Mouse (Mus musculus) layer of hippocampus, adult 2 months (tissue): ENCODE results near the gene Tcf20. TPM values are rescaled to one million over a fixed set of nuclear protein-coding genes. Genes with fewer than 3 reads are reported as not detected.

Source experiments
- DNase-seq, 2 experiments: peaks; one replicate each; pipeline ENCODE4 v3.0.0; 2022; ENCODE audit warnings: low spot score in 2 of 2
- H3K27ac ChIP-seq: fragments of 200-600 bp; 2 replicates; pipeline ENCODE4 v1.8.1; 2022
- H3K4me3 ChIP-seq: fragments of 200-600 bp; 2 replicates; pipeline ENCODE4 v1.8.1; 2022; ENCODE audit warnings: mild to moderate bottlenecking
- CTCF ChIP-seq: fragments of 200-600 bp; conservative IDR thresholded peaks from 2 replicates; pipeline ENCODE4 v1.8.1; 2022; ENCODE audit warnings: antibody characterized with exemption, mild to moderate bottlenecking, moderate library complexity
- long read RNA-seq, 2 experiments: library from polyadenylated mRNA; stranded (forward); transcript quantifications; one replicate each; pipeline ENCODE4 v2.0.0; 2021; ENCODE audit warnings: borderline mapping rate in 2 of 2
- total RNA-seq, 2 experiments: library from RNA; stranded (reverse); gene quantifications; 2 replicates each; pipeline ENCODE4 v1.2.3; 2021

The Tcf20 gene
- total RNA-seq, result 100 to 1,000 TPM; 219 to 230 TPM
- long read RNA-seq, experiment 1, partial matches to known transcripts, result 10 of 13 reads
- long read RNA-seq, experiment 1, other reads (novel, unspliced or antisense), result 3 of 13 reads
- long read RNA-seq, experiment 2, partial matches to known transcripts, result 9 of 15 reads
- long read RNA-seq, experiment 2, other reads (novel, unspliced or antisense), result 6 of 15 reads

- peak; percentile 92 to 93 for DNase-seq
- peak within 1 kb of the TSS; percentile 80 for H3K27ac ChIP-seq
- no peak; the same call in 1 of the 2 replicates for TF ChIP-seq CTCF
- peak within 1 kb of the TSS; percentile 76 for H3K4me3 ChIP-seq
Measured at GRCm38 (mm10) chr15:82987732-82988112, at the start of gene Tcf20. Gene Tcf20, minus strand, starts transcription at chr15:82987872.

DNA sequence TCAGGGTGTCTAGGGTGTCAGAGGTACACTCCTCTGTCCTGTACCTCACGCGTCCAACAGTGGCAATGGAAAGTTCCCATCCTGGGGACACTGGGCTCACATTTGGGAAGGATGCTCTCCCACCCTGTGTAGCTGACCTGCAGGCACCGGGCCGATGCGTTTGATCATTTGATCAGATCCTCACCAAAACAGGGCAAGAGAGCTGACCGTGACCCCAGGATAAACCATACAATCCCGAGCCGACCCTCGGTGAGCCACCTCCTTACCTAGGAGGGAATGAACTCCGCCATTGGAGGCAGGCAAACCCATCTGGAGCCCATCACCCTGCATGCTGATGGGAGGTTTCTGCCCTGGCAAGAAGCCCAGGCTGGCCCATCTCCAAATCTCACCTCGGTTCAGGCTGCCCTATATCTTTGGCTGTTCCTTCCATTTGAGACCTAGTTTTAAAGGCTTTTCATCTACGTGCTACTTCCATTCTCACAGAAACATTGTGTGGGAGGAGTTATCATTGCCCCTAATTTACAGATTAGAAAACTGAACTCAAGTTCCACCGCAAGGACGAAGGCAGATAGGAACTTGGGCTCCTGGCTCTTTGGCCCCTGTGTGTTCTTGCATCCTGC, 49.3 kb upstream of the Tcf20 start:
- DNase-seq, result peak in 1 of 2 experiments; percentile 40
- TF ChIP-seq CTCF, result no peak
- Histone ChIP-seq H3K27ac (no peak overlapping the region), H3K4me3 (no peak overlapping the region)

- TF ChIP-seq CTCF, result no peak
- Histone ChIP-seq H3K27ac (no peak overlapping the region), H3K4me3 (no peak overlapping the region)
- DNase-seq, result no peak
Measured at GRCm38 (mm10) chr15:83036089-83036488, 48.4 kb upstream of the Tcf20 start.

DNA sequence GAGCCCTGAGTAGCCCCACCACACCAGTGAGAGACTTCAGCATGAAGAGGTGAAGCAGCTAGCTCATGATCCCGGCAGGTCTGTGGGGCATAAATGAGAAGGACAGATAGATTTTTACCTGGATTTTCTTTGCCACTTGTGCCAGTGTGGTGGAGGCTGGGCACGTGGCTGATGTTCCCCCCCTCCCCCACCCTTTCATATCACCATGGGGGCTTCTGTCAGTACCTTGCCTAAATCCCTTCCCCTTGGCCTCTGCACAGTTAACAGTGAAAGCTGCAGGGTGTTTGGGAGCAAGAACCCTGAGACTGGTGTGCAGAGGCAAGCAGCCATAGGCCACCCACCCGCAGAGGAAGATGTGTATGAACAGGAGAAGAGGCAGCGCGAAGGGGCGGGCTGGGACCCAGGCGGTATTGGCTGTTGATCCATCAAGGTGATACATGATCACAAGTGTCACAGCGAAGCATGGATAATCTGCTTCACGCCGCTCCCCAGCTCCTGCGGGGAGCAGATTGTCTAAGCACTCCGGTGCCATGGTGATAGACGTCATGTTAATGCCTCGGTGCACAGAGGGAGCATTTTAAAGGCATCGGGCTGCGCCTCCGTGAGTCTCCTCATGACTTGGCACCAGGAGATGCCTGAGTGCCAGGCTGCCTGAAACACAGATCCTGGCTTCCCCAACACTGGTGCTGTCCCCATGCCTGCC, 46.8 kb upstream of the Tcf20 start:
- DNase-seq, result peak; percentile 64 to 73
- TF ChIP-seq CTCF, result peak; percentile 14; the same call in 1 of the 2 replicates
- H3K27ac ChIP-seq, result peak overlapping the region; percentile 86
- peak overlapping the region; percentile 31 for H3K4me3 ChIP-seq

- no peak for DNase-seq
- peak within 1 kb of the TSS; percentile 19; the same call in 1 of the 2 replicates for H3K4me3 ChIP-seq
- TF ChIP-seq CTCF, result 0 out of 2 replicates have a peak, but pooled peaks have one; percentile 11
- peak within 1 kb of the TSS; percentile 86 for H3K27ac ChIP-seq
Measured at GRCm38 (mm10) chr15:83032981-83033541, 45.4 kb upstream of the Tcf20 start, which contains the start of gene Nfam1. Gene Nfam1, minus strand, starts transcription at chr15:83033306.

- no peak for TF ChIP-seq CTCF
- H3K4me3 ChIP-seq, result no peak overlapping the region
- no peak overlapping the region for H3K27ac ChIP-seq
- DNase-seq, result no peak
Measured at GRCm38 (mm10) chr15:83030884-83031283, 43.2 kb upstream of the Tcf20 start.

GRCm38 (mm10) chr15:83029725-83030718, 42.4 kb upstream of the Tcf20 start:
- DNase-seq, result no peak
- TF ChIP-seq CTCF, result no peak
- H3K4me3 ChIP-seq, result no peak overlapping the region
- peak overlapping the region; percentile 48; the same call in 1 of the 2 replicates for H3K27ac ChIP-seq

DNA sequence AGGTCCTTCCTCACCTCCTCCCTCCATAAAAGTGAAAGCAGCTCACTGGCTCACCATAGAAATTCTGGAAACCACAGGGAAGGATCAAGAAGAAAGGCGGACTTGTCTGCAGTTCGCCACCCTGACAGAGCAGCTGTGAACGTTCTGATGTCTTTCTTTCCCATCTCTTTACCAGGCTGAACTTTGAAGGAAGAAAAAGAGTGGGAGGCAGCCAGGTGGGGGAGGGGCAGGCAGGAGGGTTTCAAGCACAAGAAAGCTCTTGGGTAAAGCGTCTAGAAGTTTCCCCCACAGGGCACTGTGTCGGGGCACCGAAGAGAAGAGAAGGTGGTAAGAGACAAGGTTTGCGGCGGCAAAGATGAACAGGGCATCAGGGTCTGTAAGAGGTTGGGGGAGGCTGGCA, 38.5 kb upstream of the Tcf20 start:
- DNase-seq, result no peak
- TF ChIP-seq CTCF, result no peak
- Histone ChIP-seq H3K27ac (no peak overlapping the region), H3K4me3 (no peak overlapping the region)

GRCm38 (mm10) chr15:83025041-83025760, 37.5 kb upstream of the Tcf20 start:
- no peak for DNase-seq
- Histone ChIP-seq H3K27ac (no peak overlapping the region), H3K4me3 (no peak overlapping the region)
- TF ChIP-seq CTCF, result no peak

- no peak for TF ChIP-seq CTCF
- Histone ChIP-seq H3K27ac (no peak overlapping the region), H3K4me3 (no peak overlapping the region)
- DNase-seq, result no peak
Measured at GRCm38 (mm10) chr15:83022947-83023346, 35.3 kb upstream of the Tcf20 start.

GRCm38 (mm10) chr15:83010990-83011664, 23.5 kb upstream of the Tcf20 start:
- peak overlapping the region; percentile 48; the same call in 1 of the 2 replicates for H3K27ac ChIP-seq
- TF ChIP-seq CTCF, result peak; percentile 50
- H3K4me3 ChIP-seq, result no peak overlapping the region
- DNase-seq, result peak; percentile 84 to 88
